27 mouse cellular contexts compared by ENCODE assay signal in the genomic region with DNA sequence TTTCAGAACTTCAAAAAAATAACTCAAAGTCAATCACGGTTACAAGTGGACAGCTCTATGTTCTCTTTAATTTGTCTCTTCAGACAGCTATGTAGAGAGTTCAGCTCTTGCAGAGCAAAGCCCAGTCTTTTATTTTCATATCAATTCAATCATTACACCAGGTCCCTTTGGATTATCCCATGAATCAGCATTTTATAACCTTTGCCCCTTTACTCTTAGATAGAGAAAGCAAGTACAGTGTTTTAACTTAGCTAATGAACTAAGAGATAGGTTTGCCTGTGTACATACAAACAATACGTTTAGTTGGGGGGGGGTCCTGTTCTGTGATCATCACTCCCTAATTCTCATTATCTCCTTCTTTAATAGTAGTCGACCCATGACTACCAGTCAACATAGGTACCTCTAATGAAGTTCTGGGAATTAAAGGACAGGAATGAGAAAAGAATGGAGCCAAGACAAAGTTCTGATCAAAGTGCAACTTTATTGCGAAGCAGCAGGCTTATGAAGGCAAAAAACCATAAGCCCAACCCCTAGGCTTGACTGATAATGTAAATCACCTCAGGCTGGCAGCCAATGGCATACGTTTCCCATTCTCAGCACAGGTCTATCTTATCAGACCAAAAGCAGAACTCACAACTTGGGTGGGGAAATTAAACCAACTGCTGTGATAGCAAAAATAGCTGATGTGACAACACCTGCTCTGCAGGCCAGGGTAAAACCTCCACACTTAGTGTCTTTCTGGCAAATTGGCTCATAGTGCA.
DNase-seq lines count a peak whose midpoint lies in the region; ATAC-seq and TF ChIP-seq lines count a peak whose summit lies in the region.
"Had no signal": no experiment of that assay in that cellular context is flagged by ENCODE, and none has a peak within 500 bp of the region (broad histone marks: within the 10 kb centered on the region; RNA-seq: fewer than 3 reads in every experiment).

No protein-coding gene starts in this region.

- no peak overlapping the region for H3K9ac ChIP-seq in intestine, embryonic 15.5 days
- no peak overlapping the region for H3K9ac ChIP-seq in intestine, postnatal 0 days (ENCODE audit: low read depth, low read length)
- no peak overlapping the region for H3K9ac ChIP-seq in stomach, embryonic 15.5 days
- H3K9ac ChIP-seq in stomach, postnatal 0 days (ENCODE audit: low read length): no peak overlapping the region
- no peak overlapping the region for H3K9ac ChIP-seq in forebrain, embryonic 12.5 days
- H3K9ac ChIP-seq: embryonic facial prominence, embryonic 13.5 days; embryonic facial prominence, embryonic 15.5 days; forebrain, embryonic 13.5 days; forebrain, embryonic 15.5 days; forebrain, postnatal 0 days had no signal

- no peak for TF ChIP-seq EP300 in stomach, postnatal 0 days (optimal IDR thresholded peaks at IDR 0.05)

- H3K36me3 ChIP-seq in intestine, embryonic 15.5 days: no peaks in the 10 kb centered on the region
- H3K36me3 ChIP-seq in intestine, postnatal 0 days (ENCODE audit: control insufficient read depth, insufficient read depth): no peaks in the 10 kb centered on the region
- H3K36me3 ChIP-seq in stomach, embryonic 15.5 days: no peaks in the 10 kb centered on the region
- no peaks in the 10 kb centered on the region for H3K36me3 ChIP-seq in stomach, postnatal 0 days (ENCODE audit: control insufficient read depth, insufficient read depth, low read length)
- H3K36me3 ChIP-seq in forebrain, embryonic 12.5 days (replicated peaks): no peaks in the 10 kb centered on the region
- H3K36me3 ChIP-seq: embryonic facial prominence, embryonic 13.5 days; embryonic facial prominence, embryonic 15.5 days; forebrain, embryonic 10.5 days; forebrain, embryonic 15.5 days had no signal

- no peak overlapping the region for H3K4me3 ChIP-seq in intestine, embryonic 15.5 days (replicated peaks)
- no peak overlapping the region for H3K4me3 ChIP-seq in intestine, postnatal 0 days (ENCODE audit: low read depth, low read length)
- no peak overlapping the region for H3K4me3 ChIP-seq in stomach, embryonic 15.5 days (replicated peaks)
- H3K4me3 ChIP-seq in stomach, postnatal 0 days (ENCODE audit: low read depth, low read length): no peak overlapping the region
- no peak overlapping the region for H3K4me3 ChIP-seq in forebrain, embryonic 12.5 days (replicated peaks)
- H3K4me3 ChIP-seq: embryonic facial prominence, embryonic 13.5 days; embryonic facial prominence, embryonic 15.5 days; erythroblast, embryonic 14.5 days; forebrain, embryonic 10.5 days; forebrain, embryonic 13.5 days; forebrain, embryonic 15.5 days had no signal

- no peak for TF ChIP-seq CTCF in intestine, postnatal 0 days (IDR thresholded peaks at IDR 0.05; ENCODE audit: low read depth)
- no peak for TF ChIP-seq CTCF in stomach, postnatal 0 days (IDR thresholded peaks at IDR 0.05; ENCODE audit: low read depth)

- H3K4me1 ChIP-seq in intestine, embryonic 15.5 days (replicated peaks): no peaks in the 10 kb centered on the region
- no peaks in the 10 kb centered on the region for H3K4me1 ChIP-seq in intestine, postnatal 0 days (replicated peaks; ENCODE audit: control insufficient read depth, insufficient read depth, low read length)
- H3K4me1 ChIP-seq in stomach, embryonic 15.5 days: no peaks in the 10 kb centered on the region
- no peaks in the 10 kb centered on the region for H3K4me1 ChIP-seq in stomach, postnatal 0 days (replicated peaks; ENCODE audit: control insufficient read depth, insufficient read depth)
- no peaks in the 10 kb centered on the region for H3K4me1 ChIP-seq in forebrain, embryonic 12.5 days
- H3K4me1 ChIP-seq: embryonic facial prominence, embryonic 13.5 days; embryonic facial prominence, embryonic 15.5 days; forebrain, embryonic 10.5 days; forebrain, embryonic 13.5 days; forebrain, embryonic 15.5 days had no signal

- intact Hi-C loops in left cerebral cortex, postnatal 10 days (cut with DNase I): no loop called here

- no peak overlapping the region for H3K27ac ChIP-seq in intestine, embryonic 15.5 days
- peak overlapping the region; percentile 15; the same call in 1 of the 2 replicates for H3K27ac ChIP-seq in intestine, postnatal 0 days (ENCODE audit: low read depth, low read length)
- no peak overlapping the region for H3K27ac ChIP-seq in stomach, embryonic 15.5 days
- no peak overlapping the region for H3K27ac ChIP-seq in stomach, postnatal 0 days (replicated peaks)
- no peak overlapping the region for H3K27ac ChIP-seq in forebrain, embryonic 12.5 days
- H3K27ac ChIP-seq: embryonic facial prominence, embryonic 13.5 days; embryonic facial prominence, embryonic 15.5 days; forebrain, embryonic 10.5 days; forebrain, embryonic 13.5 days; forebrain, embryonic 15.5 days had no signal

- H3K9me3 ChIP-seq in intestine, embryonic 15.5 days: no peaks in the 10 kb centered on the region
- H3K9me3 ChIP-seq in intestine, postnatal 0 days (ENCODE audit: control insufficient read depth): no peaks in the 10 kb centered on the region
- no peaks in the 10 kb centered on the region for H3K9me3 ChIP-seq in stomach, embryonic 15.5 days
- no peaks in the 10 kb centered on the region for H3K9me3 ChIP-seq in stomach, postnatal 0 days (ENCODE audit: control insufficient read depth, low read length)
- H3K9me3 ChIP-seq in forebrain, embryonic 12.5 days: no peaks in the 10 kb centered on the region
- H3K9me3 ChIP-seq: embryonic facial prominence, embryonic 13.5 days; embryonic facial prominence, embryonic 15.5 days; forebrain, embryonic 10.5 days; forebrain, embryonic 13.5 days; forebrain, embryonic 15.5 days had no signal

- DNase-seq in stomach, postnatal 0 days (ENCODE audit: low spot score): peak; percentile 12
- DNase-seq in right cerebral cortex, postnatal 10 days (ENCODE audit: low spot score in 2 of 2): no peak
- no peak for DNase-seq in left cerebral cortex, postnatal 10 days (ENCODE audit: extremely low spot score in 1 of 2, low spot score in 2 of 2)
- DNase-seq: adrenal gland, adult 8-10 months; adrenal gland, postnatal 14 days; adrenal gland, postnatal 36 days; cerebellum, adult 11 months; cerebellum, adult 18-20 months; cerebellum, adult 8-10 months; cerebellum, adult 9-11 months; cerebellum, postnatal 14 days; cerebellum, postnatal 36 days; embryo, embryonic 11 days; forebrain, postnatal 0 days had no signal

- H3K27me3 ChIP-seq in intestine, embryonic 15.5 days (replicated peaks): no peaks in the 10 kb centered on the region
- no peaks in the 10 kb centered on the region for H3K27me3 ChIP-seq in intestine, postnatal 0 days (replicated peaks; ENCODE audit: control insufficient read depth, insufficient read depth, low read length)
- no peaks in the 10 kb centered on the region for H3K27me3 ChIP-seq in stomach, embryonic 15.5 days (replicated peaks)
- H3K27me3 ChIP-seq in stomach, postnatal 0 days (ENCODE audit: control insufficient read depth, insufficient read depth, low read length): no peaks in the 10 kb centered on the region
- no peaks in the 10 kb centered on the region for H3K27me3 ChIP-seq in forebrain, embryonic 12.5 days
- H3K27me3 ChIP-seq: embryonic facial prominence, embryonic 13.5 days; embryonic facial prominence, embryonic 15.5 days; forebrain, embryonic 13.5 days; forebrain, embryonic 15.5 days; Patski had no signal

- no peak overlapping the region for H3K4me2 ChIP-seq in intestine, embryonic 15.5 days (replicated peaks)
- H3K4me2 ChIP-seq in intestine, postnatal 0 days (replicated peaks; ENCODE audit: low read depth): no peak overlapping the region
- no peak overlapping the region for H3K4me2 ChIP-seq in stomach, embryonic 15.5 days
- no peak overlapping the region for H3K4me2 ChIP-seq in stomach, postnatal 0 days (replicated peaks; ENCODE audit: low read depth)
- H3K4me2 ChIP-seq in forebrain, embryonic 12.5 days: no peak overlapping the region
- H3K4me2 ChIP-seq: embryonic facial prominence, embryonic 13.5 days; embryonic facial prominence, embryonic 15.5 days; forebrain, embryonic 13.5 days; forebrain, embryonic 15.5 days had no signal

- ATAC-seq in intestine, embryonic 15.5 days: peak; percentile 97
- ATAC-seq in intestine, postnatal 0 days: peak; percentile 96
- ATAC-seq in stomach, embryonic 15.5 days (ENCODE audit: insufficient read depth, low FRiP score, low read depth): 0 out of 2 replicates have a peak, but pooled peaks have one; percentile 43
- ATAC-seq in stomach, postnatal 0 days (ENCODE audit: low FRiP score, low TSS enrichment): no peak
- ATAC-seq in forebrain, embryonic 12.5 days (ENCODE audit: low FRiP score): no peak
- no peak for ATAC-seq in megakaryocyte, adult 5-6 weeks (ENCODE audit: poor library complexity, severe bottlenecking)
- ATAC-seq: activated CD4-positive, CD25-positive, alpha-beta regulatory T cell, adult 4 months; forebrain, embryonic 13.5 days; forebrain, embryonic 15.5 days; forebrain, postnatal 0 days; Patski had no signal

- 72% methylated on average over 5 of the region's 5 CpGs for WGBS in intestine, embryonic 15.5 days
- WGBS in intestine, postnatal 0 days: 56% methylated on average over 5 of the region's 5 CpGs
- 75% methylated on average over 5 of the region's 5 CpGs for WGBS in stomach, embryonic 15.5 days
- 71% methylated on average over 5 of the region's 5 CpGs for WGBS in stomach, postnatal 0 days
- 87% methylated on average over 5 of the region's 5 CpGs for WGBS in forebrain, embryonic 12.5 days

Comparison
In these comparisons a context has a peak if more than half of its experiments do, and no peak if none do; other contexts are left out.
1. ATAC-seq: peak in intestine, embryonic 15.5 days (single experiment), intestine, postnatal 0 days (single experiment) and stomach, embryonic 15.5 days (single experiment); none in stomach, postnatal 0 days (single experiment), forebrain, embryonic 12.5 days (single experiment) and megakaryocyte, adult 5-6 weeks (single experiment).